Mouse (Mus musculus) midbrain, postnatal 0 days (tissue): ENCODE measurements around the gene Csnk2a1. TPM values are rescaled to one million over a fixed set of nuclear protein-coding genes. Genes with fewer than 3 reads are reported as not detected.

Experiments
- ATAC-seq: fragments of 200-750 bp; cut with Nextera tagmentation; 2 replicates; pipeline ENCODE4 v1.8.0; 2017; ENCODE audit warnings: moderate number of reproducible peaks, mild to moderate bottlenecking, moderate TSS enrichment, moderate library complexity; ENCODE audit not compliant: low FRiP score
- DNase-seq: peaks from one replicate; pipeline ENCODE4 v3.0.0-alpha.2; 2015; ENCODE audit warnings: low spot score
- H3K27ac ChIP-seq: fragments of 300-500 bp; sonication (generic); 2 replicates; pipeline ENCODE4 v1.5.1; 2014; ENCODE audit warnings: low read depth, mild to moderate bottlenecking, low read length, mixed read lengths
- H3K27me3 ChIP-seq: fragments of 300-500 bp; sonication (generic); 2 replicates; pipeline ENCODE4 v1.6.1; 2014; ENCODE audit warnings: low read length, control low read depth, mixed read lengths; ENCODE audit not compliant: insufficient read depth
- H3K36me3 ChIP-seq: fragments of 300-500 bp; sonication (generic); 2 replicates; pipeline ENCODE4 v1.6.1; 2014; ENCODE audit warnings: low read length, control low read depth, mixed read lengths; ENCODE audit not compliant: insufficient read depth
- H3K4me1 ChIP-seq: fragments of 300-500 bp; sonication (generic); 2 replicates; pipeline ENCODE4 v1.6.1; 2014; ENCODE audit warnings: mild to moderate bottlenecking, control low read depth, antibody characterized with exemption, low read length, mixed read lengths; ENCODE audit not compliant: insufficient read depth
- H3K4me2 ChIP-seq: fragments of 300-500 bp; sonication (generic); 2 replicates; pipeline ENCODE4 v1.6.1; 2014; ENCODE audit warnings: low read depth, mild to moderate bottlenecking, low read length, mixed read lengths; ENCODE audit not compliant: poor library complexity, severe bottlenecking
- H3K4me3 ChIP-seq: fragments of 300-500 bp; sonication (generic); 2 replicates; pipeline ENCODE4 v1.5.1; 2014; ENCODE audit warnings: low read depth, mild to moderate bottlenecking, low read length, moderate library complexity
- H3K9ac ChIP-seq: fragments of 300-500 bp; sonication (generic); replicated peaks from 2 replicates; pipeline ENCODE4 v1.6.1; 2014; ENCODE audit warnings: mild to moderate bottlenecking, low read length, moderate library complexity, mixed read lengths; ENCODE audit not compliant: poor library complexity, severe bottlenecking
- H3K9me3 ChIP-seq: fragments of 300-500 bp; sonication (generic); 2 replicates; pipeline ENCODE4 v1.6.1; 2016; ENCODE audit warnings: low read length, control low read depth
- CTCF ChIP-seq: IDR thresholded peaks from 2 replicates; pipeline ENCODE4 v1.5.1; 2016; ENCODE audit warnings: antibody characterized with exemption, mild to moderate bottlenecking
- WGBS: fragments of 180-500 bp; shearing (Covaris S2); extraction: QIAGEN DNeasy Blood & Tissue Kit; methylation state at CpG from one replicate; pipeline ENCODE4 v1.1.7; 2014; 5-methylcytosine and 5-hydroxymethylcytosine counted together
- polyA plus RNA-seq: library from polyadenylated mRNA; unstranded; fragments of >200 nt; fragmentation: Nextera tagmentation; extraction: Ambion mirVana; gene quantifications from 2 replicates; pipeline ENCODE4 v1.2.1, GENCODE M21; 2015
- total RNA-seq: library from RNA; depleted of rRNA; stranded (reverse); fragments of >200 nt; gene quantifications from 2 replicates; pipeline ENCODE4 v1.2.3, GENCODE M21; 2014

Gene Csnk2a1
- total and polyA plus RNA-seq, 2 experiments from 2014 or later, result 106 to 161 TPM

DNA sequence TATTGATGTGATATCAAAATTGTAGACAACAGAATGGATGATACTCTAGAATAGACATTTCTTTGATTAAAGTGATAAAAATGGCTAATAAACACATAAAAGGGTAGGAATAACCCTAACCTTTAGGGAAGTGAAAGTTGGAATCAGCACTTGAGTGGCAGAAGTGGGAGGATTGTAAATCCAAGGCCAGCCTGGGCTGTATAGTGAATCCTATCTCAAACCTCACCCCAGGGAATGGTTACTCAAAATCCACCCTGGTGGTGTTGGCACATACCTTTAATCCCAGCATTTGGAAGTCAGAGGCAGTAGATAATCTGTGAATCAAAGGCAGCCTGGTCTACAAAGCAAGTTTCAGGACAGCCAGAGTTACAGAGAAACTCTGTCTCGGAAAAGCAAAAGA is 20.6 kb downstream of the Csnk2a1 start:
- TF ChIP-seq CTCF, result no peak
- DNase-seq (no peak), ATAC-seq (no peak)
- Histone ChIP-seq H3K4me2 (no peak overlapping the region), H3K9me3 (no peaks in the 10 kb centered on the region), H3K36me3 (peaks cover 9% of the 10 kb centered on the region), H3K27ac (no peak overlapping the region), H3K4me3 (no peak overlapping the region), H3K27me3 (no peaks in the 10 kb centered on the region), H3K9ac (no peak overlapping the region), H3K4me1 (no peaks in the 10 kb centered on the region)
- WGBS, result 91% methylated on average over 1 of the region's 1 CpGs

GRCm38 (mm10) chr2:152250511-152250910 is 23.9 kb downstream of the Csnk2a1 start:
- H3K36me3 ChIP-seq, result peaks cover 20% of the 10 kb centered on the region
- no peaks in the 10 kb centered on the region for H3K9me3 ChIP-seq
- H3K4me3 ChIP-seq, result no peak overlapping the region
- TF ChIP-seq CTCF, result no peak
- H3K4me2 ChIP-seq, result no peak overlapping the region
- H3K27me3 ChIP-seq, result no peaks in the 10 kb centered on the region
- H3K9ac ChIP-seq, result no peak overlapping the region
- WGBS, result 75% methylated on average over 2 of the region's 4 CpGs
- H3K4me1 ChIP-seq, result no peaks in the 10 kb centered on the region
- H3K27ac ChIP-seq, result no peak overlapping the region
- DNase-seq (no peak), ATAC-seq (no peak)

DNA sequence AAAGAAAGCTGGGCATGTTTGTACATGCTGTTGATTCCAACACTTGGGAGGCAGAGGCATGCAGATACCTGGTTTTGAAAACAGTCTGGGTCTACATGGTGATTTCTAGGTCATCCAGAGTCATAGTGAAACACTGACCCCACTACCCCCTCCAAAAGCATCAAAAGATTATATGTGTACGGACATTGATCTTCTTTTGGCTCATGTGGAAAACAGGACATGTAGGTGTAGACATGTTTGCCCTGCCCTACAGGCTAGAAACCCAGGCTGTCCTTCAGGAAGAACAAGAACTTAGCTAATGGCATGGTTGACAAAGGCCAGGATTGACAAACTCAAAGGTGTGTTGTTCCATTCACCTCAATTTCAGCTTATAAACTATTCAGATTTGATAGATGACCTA is 33.1 kb downstream of the Csnk2a1 start:
- H3K27ac ChIP-seq, result no peak overlapping the region
- WGBS, result 100% methylated on average over 1 of the region's 1 CpGs
- no peaks in the 10 kb centered on the region for H3K4me1 ChIP-seq
- no peak overlapping the region for H3K4me3 ChIP-seq
- H3K27me3 ChIP-seq, result no peaks in the 10 kb centered on the region
- no peaks in the 10 kb centered on the region for H3K9me3 ChIP-seq
- H3K36me3 ChIP-seq, result peaks cover 41% of the 10 kb centered on the region
- DNase-seq, result no peak
- ATAC-seq, result no peak
- H3K9ac ChIP-seq, result no peak overlapping the region
- TF ChIP-seq CTCF, result no peak
- H3K4me2 ChIP-seq, result no peak overlapping the region

DNA sequence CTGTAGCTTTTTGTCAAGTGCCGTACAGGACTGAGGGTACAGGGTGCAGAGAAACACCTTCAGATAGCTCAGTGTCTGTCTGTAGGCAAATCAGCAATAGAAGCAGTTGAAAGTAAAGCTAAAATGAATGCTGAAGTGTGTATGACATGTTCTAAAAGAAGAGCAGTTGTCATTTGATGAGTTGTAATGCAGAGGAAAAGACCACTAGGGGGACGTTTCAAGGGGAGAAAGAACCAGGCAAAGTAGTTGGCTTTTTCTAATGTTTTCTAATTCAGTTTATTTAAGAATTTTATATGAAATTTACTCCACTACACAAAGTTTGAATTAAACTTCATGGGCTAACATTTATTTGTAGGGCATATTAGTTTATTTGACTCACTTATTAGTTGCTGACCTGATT is 47.0 kb downstream of the Csnk2a1 start:
- DNase-seq, result no peak
- WGBS, result 86% methylated on average over 2 of the region's 2 CpGs

DNA sequence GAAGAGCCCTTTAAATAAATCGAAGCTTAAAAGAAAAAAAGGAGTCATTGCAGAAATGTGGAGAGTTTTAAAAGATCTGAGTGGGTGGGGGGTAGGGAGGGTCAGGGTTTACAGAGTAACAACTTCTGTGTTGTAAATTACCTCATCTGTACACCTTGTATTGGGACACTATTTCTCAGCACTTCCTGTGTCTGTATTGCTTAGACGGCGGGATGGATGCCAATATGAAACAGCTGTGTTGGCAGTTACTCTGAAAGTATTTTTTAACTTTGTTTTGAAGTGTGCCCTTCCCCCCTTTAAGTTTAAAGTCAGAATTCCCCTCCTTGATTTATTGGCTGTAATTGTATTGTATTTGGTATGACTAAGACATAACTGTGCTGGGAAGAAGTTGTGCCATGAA is 54.8 kb downstream of the Csnk2a1 start:
- no peak for DNase-seq

More for the DNA sequence above, 47.0 kb downstream of the Csnk2a1 start:
- Histone ChIP-seq H3K4me3 (no peak overlapping the region), H3K27me3 (no peaks in the 10 kb centered on the region), H3K4me2 (no peak overlapping the region), H3K9ac (no peak overlapping the region), H3K9me3 (no peaks in the 10 kb centered on the region), H3K4me1 (no peaks in the 10 kb centered on the region), H3K27ac (no peak overlapping the region), H3K36me3 (peaks cover 28% of the 10 kb centered on the region)
- no peak for ATAC-seq
- peak; percentile 63 for TF ChIP-seq CTCF

GRCm38 (mm10) chr2:152287560-152287959 is 60.9 kb downstream of the Csnk2a1 start:
- Histone ChIP-seq H3K4me3 (no peak overlapping the region), H3K9ac (no peak overlapping the region), H3K27me3 (no peaks in the 10 kb centered on the region), H3K4me2 (no peak overlapping the region), H3K4me1 (no peaks in the 10 kb centered on the region), H3K9me3 (no peaks in the 10 kb centered on the region), H3K27ac (no peak overlapping the region), H3K36me3 (peaks cover 13% of the 10 kb centered on the region; the same call in 1 of the 2 replicates)
- ATAC-seq, result no peak
- no peak for TF ChIP-seq CTCF
- DNase-seq, result no peak
- WGBS, result 92% methylated on average over 5 of the region's 5 CpGs

More for the DNA sequence above, 54.8 kb downstream of the Csnk2a1 start:
- WGBS, result 94% methylated on average over 3 of the region's 3 CpGs
- no peak overlapping the region for H3K4me2 ChIP-seq
- no peak for ATAC-seq
- no peak overlapping the region for H3K4me3 ChIP-seq
- peaks cover 22% of the 10 kb centered on the region; the same call in 1 of the 2 replicates for H3K36me3 ChIP-seq
- H3K9me3 ChIP-seq, result no peaks in the 10 kb centered on the region
- no peak for TF ChIP-seq CTCF
- H3K4me1 ChIP-seq, result no peaks in the 10 kb centered on the region
- H3K9ac ChIP-seq, result no peak overlapping the region
- no peaks in the 10 kb centered on the region for H3K27me3 ChIP-seq
- H3K27ac ChIP-seq, result no peak overlapping the region
